Mouse (Mus musculus): ENCODE results near the gene Rasl11a.

Rasl11a gene

GRCm38 (mm10) chr5:146844945-146845365 is at the start of gene Rasl11a:
Rasl11a (plus strand) TSS chr5:146845071.
- no peak for DNase-seq (ENCODE audit: low read depth, low spot score)

- no peak for DNase-seq (ENCODE audit: low read depth, low spot score)
Observed at GRCm38 (mm10) chr5:146795728-146796127, 49.1 kb upstream of the Rasl11a start.

- DNase-seq (ENCODE audit: low read depth, low spot score): no peak
Observed at GRCm38 (mm10) chr5:146798031-146798430, 46.8 kb upstream of the Rasl11a start.

GRCm38 (mm10) chr5:146806004-146806430 is 38.9 kb upstream of the Rasl11a start:
- DNase-seq (ENCODE audit: low read depth, low spot score): no peak

GRCm38 (mm10) chr5:146809951-146810350 is 34.9 kb upstream of the Rasl11a start:
- no peak for DNase-seq (ENCODE audit: low read depth, low spot score)

GRCm38 (mm10) chr5:146812866-146813265 is 32.0 kb upstream of the Rasl11a start:
- no peak for DNase-seq (ENCODE audit: low read depth, low spot score)

- DNase-seq (ENCODE audit: low read depth, low spot score): peak; percentile 79
Observed at GRCm38 (mm10) chr5:146813421-146813820, 31.4 kb upstream of the Rasl11a start.

GRCm38 (mm10) chr5:146815394-146815793 is 29.5 kb upstream of the Rasl11a start:
- DNase-seq (ENCODE audit: low read depth, low spot score): no peak

- DNase-seq (ENCODE audit: low read depth, low spot score): no peak
Observed at GRCm38 (mm10) chr5:146817583-146817982, 27.3 kb upstream of the Rasl11a start.

GRCm38 (mm10) chr5:146818906-146819623 is 25.8 kb upstream of the Rasl11a start:
- no peak for DNase-seq (ENCODE audit: low read depth, low spot score)

- no peak for DNase-seq (ENCODE audit: low read depth, low spot score)
Observed at GRCm38 (mm10) chr5:146823005-146823404, 21.9 kb upstream of the Rasl11a start.

GRCm38 (mm10) chr5:146829528-146829927 is 15.3 kb upstream of the Rasl11a start:
- DNase-seq (ENCODE audit: low read depth, low spot score): peak; percentile 79

GRCm38 (mm10) chr5:146832435-146832768 is 12.5 kb upstream of the Rasl11a start:
- DNase-seq (ENCODE audit: low read depth, low spot score): no peak

GRCm38 (mm10) chr5:146832769-146833448 is 12.0 kb upstream of the Rasl11a start, which contains the start of gene Rpl21:
Rpl21 (plus strand) TSS chr5:146832890.
- DNase-seq (ENCODE audit: low read depth, low spot score): peak; percentile 97

- DNase-seq (ENCODE audit: low read depth, low spot score): no peak
Observed at GRCm38 (mm10) chr5:146833673-146834201, 11.1 kb upstream of the Rasl11a start.

- DNase-seq (ENCODE audit: low read depth, low spot score): no peak
Observed at GRCm38 (mm10) chr5:146834959-146835358, 9.9 kb upstream of the Rasl11a start.

GRCm38 (mm10) chr5:146837967-146838720 is 6.7 kb upstream of the Rasl11a start:
- DNase-seq (ENCODE audit: low read depth, low spot score): peak; percentile 30

GRCm38 (mm10) chr5:146838836-146839648 is 5.8 kb upstream of the Rasl11a start:
- peak; percentile 56 for DNase-seq (ENCODE audit: low read depth, low spot score)

GRCm38 (mm10) chr5:146839760-146840159 is 5.1 kb upstream of the Rasl11a start:
- DNase-seq (ENCODE audit: low read depth, low spot score): no peak

- no peak for DNase-seq (ENCODE audit: low read depth, low spot score)
Observed at GRCm38 (mm10) chr5:146840422-146840821, 4.4 kb upstream of the Rasl11a start.

GRCm38 (mm10) chr5:146841301-146841700 is 3.6 kb upstream of the Rasl11a start:
- no peak for DNase-seq (ENCODE audit: low read depth, low spot score)

Measured in ES-CJ7 (cell line).